Mouse (Mus musculus) spleen, postnatal 10 days (tissue): ENCODE data around the gene Dlg4.

Experiments used
- DNase-seq, 2 experiments: peaks; one replicate each; pipeline ENCODE4 v3.0.0; 2021 to 2022; ENCODE audit warnings: low spot score in 2 of 2

Gene Dlg4

GRCm38 (mm10) chr11:70019495-70020021 lies 2.8 kb downstream of the Dlg4 start:
- no peak for DNase-seq

DNA sequence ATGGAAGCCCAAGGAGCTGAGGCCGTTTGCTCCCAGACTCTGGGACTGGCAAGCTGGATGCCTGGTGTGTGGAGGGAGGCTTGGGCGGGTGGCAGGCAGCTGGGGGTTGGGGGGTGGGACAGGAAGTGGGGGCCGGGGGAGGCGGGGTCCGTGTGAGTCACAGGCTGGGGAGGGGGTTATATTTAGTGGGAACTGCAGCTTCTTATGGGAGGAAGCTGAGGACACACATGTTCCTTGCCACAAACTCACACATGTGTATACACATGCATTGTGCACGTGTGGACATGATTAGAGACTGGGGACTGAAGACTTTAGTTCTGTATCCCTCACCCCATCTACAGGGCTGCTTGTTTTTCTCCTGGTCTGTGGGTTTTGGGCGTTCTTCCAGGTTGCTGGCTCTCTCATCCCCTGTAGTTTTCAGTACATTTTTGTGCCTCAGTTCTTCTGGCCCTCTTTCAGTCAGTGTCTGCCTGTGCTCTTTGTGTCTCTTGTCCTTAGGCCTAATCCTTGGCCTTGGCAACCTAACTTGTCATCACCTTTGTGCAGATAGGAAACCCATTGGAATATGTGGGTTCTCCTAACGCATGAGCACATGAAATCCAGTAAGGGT lies 3.4 kb downstream of the Dlg4 start:
- DNase-seq: no peak

- DNase-seq: peak; percentile 53 to 71
Measured at GRCm38 (mm10) chr11:70020731-70021263, 4.1 kb downstream of the Dlg4 start.

DNA sequence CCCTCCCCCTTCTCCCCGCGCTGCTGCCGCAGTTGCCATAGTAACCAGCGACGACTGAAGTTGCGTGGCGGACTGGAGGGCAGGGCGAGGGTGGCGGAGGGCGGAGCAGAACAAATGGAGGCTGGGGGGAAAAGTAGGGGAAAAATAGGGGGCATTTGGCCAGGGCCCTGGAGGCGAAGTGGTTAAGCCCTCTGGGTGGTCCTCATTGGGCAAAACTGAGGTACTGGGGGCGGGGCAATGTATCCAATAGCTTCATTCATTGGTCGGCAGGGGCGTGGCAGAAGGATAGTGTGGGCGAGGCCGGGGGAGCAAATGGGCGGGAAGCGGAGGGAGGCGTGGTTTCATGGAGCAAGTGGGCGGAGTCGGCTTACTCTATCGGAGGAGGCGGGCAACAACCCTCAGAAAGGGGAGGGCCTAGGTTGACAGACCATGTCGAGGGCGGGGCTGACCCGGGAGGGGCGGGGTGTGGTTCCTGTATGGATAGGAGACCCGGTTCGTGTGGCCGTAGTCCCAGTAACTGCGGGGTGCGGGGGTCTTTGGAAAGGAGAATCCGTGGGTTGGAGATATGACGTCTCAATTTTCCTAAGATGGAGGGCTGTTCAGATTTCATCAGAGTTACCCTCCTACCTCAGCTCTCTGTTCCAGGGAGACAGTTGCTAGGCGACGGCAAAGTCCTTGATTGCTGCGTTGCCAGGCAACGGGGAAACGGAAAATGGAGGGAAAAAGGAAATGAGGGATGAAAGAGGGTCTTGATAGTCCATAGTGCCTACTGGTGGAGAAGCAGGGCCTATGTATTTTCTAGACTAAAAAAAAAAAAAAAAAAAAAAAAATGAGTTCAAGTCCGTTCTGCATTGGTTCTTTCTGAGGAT lies 4.8 kb downstream of the Dlg4 start:
- DNase-seq: peak; percentile 82 to 97

DNA sequence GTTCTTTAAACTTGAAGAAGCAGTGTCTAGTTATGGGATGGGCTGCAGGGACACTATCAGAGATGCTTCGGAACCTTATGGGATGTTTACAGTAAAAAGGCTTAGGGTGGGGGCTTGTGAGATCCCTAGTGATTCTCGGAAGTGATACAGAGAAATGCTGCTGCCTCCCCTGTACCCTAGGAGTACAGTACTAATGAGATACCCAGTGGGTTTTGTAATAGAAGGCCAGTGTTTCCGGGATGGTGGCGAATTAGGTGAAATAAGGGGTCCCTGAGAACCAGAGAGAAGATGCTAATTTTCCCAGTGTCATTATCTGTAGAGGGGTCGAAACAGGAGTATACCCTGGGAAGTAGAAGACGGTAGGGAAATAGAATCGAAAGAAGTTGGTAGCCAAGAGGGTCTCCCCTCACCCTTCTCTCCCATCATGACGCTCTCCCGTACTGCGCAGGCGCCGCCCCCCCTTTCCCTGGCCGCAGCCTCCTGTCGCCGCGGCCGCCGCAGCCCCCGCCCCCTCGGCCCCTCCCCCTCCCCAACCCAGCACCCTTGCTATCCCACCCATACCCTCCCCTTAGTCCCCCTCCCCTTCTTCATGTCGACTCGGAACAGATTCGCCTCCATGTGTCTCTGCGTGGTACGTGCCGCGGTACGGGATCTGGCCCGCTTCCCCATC lies 6.9 kb downstream of the Dlg4 start:
- no peak for DNase-seq

- DNase-seq: no peak
Measured at GRCm38 (mm10) chr11:70024151-70024514, 7.4 kb downstream of the Dlg4 start.

DNA sequence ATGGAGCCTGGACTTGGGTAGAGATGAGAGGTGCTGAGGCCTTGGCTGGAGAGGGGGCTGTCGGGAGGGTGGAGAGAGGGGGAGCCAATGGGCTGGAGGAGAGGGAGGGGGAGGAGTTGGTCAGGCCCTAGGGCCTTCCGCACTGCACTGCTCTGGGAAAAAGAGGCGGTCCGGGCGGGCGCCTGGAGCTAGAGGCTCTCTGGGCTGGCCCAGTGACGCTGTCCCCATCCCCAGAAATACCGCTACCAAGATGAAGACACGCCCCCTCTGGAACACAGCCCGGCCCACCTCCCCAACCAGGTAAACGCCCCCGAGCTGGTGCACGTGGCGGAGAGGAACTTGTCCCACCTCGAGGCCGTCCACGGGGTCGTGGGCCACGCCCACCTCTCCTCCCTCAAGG lies 9.9 kb downstream of the Dlg4 start:
- no peak for DNase-seq

DNA sequence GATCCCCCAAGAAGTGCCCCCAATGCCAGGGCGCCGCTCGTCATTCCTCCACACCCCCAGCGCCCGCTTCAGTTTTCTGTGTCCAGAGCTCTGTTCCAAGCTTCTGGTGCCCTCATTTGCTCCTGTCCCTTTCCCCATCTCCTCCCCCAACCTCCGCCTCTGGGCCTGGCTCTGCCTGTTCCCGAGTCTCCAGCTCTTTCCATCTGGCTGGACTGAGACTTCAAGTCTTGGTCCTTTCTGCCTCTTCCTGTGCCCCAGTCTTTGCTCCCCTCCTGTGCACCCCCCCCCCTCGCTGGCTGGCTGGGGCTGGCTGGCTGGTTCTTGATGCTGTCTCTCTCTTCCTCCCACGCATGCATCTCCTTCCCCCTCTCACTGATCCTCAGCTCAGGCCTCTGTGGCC lies 10.7 kb downstream of the Dlg4 start:
- DNase-seq: no peak

GRCm38 (mm10) chr11:70028401-70029129 lies 11.8 kb downstream of the Dlg4 start:
- DNase-seq: no peak

GRCm38 (mm10) chr11:70029130-70029801 lies 12.5 kb downstream of the Dlg4 start:
- peak in 1 of 2 experiments; percentile 75 for DNase-seq

- no peak for DNase-seq
Measured at GRCm38 (mm10) chr11:70029829-70030550, 13.2 kb downstream of the Dlg4 start.

GRCm38 (mm10) chr11:70030651-70031320 lies 14.0 kb downstream of the Dlg4 start:
- no peak for DNase-seq

DNA sequence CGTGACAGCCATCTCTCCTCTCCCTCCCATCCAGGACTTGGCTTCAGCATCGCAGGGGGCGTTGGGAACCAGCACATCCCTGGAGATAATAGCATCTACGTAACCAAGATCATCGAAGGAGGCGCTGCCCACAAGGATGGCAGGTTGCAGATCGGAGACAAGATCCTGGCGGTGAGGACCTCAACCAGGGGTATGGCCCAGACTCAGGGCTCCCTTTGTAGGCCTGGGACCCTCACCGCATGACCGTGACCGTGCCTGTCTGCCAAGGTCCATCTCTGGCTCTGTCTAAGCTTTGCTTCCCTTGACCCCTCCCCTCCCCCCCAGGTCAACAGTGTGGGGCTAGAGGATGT lies 14.6 kb downstream of the Dlg4 start:
- DNase-seq: no peak

DNA sequence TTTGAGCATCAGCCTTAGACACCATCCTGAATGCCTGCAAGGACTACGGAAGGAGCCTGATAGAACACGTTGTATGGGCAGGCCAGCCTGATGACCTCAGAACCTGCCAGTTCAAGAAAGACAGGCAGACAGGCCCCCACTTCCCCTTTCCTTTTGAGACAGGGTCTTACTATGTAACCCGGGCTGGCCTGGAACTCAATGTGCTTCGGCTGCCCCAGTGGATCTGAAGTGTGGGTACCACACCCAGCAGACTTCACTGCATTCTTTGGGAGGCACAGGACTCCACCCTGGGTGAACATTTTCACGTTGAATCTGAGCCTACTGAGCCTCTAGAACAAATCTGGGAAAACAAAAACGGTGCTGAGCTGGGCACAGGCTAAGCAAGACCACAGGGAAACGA lies 21.4 kb downstream of the Dlg4 start:
- DNase-seq: no peak

GRCm38 (mm10) chr11:70039631-70040030 lies 22.9 kb downstream of the Dlg4 start:
- DNase-seq: no peak

- no peak for DNase-seq
Measured at GRCm38 (mm10) chr11:70040184-70040583, 23.4 kb downstream of the Dlg4 start.

- DNase-seq: no peak
Measured at GRCm38 (mm10) chr11:70042309-70043085, 25.8 kb downstream of the Dlg4 start.

GRCm38 (mm10) chr11:70043665-70044064 lies 26.9 kb downstream of the Dlg4 start:
- DNase-seq: no peak

GRCm38 (mm10) chr11:70045435-70045834 lies 28.7 kb downstream of the Dlg4 start:
- DNase-seq: no peak
